Mouse (Mus musculus): ENCODE measurements around the gene Cep55. TPM values are rescaled to one million over a fixed set of nuclear protein-coding genes. Genes with fewer than 3 reads are reported as not detected.

Gene Cep55
- polyA plus RNA-seq, 1 experiment from 2014 or later = 1.9 TPM

GRCm38 (mm10) chr19:38096858-38097758, 42.3 kb downstream of the Cep55 start, which contains the start of gene Ffar4:
Ffar4 (plus strand) TSS chr19:38097071.
- Histone ChIP-seq H3K4me2 (replicated peaks; ENCODE audit: low read depth, low read length) (peak within 1 kb of the TSS; percentile 49), H3K4me3 (ENCODE audit: low read depth, low read length) (peak within 1 kb of the TSS; percentile 20), H3K9me3 (ENCODE audit: low read length) (no peaks in the 10 kb centered on the region), H3K9ac (replicated peaks; ENCODE audit: low read depth) (no peak within 1 kb of the TSS), H3K36me3 (ENCODE audit: insufficient read depth, low read length) (no peaks in the 10 kb centered on the region), H3K27me3 (replicated peaks; ENCODE audit: insufficient read depth, low read length) (peaks cover 17% of the 10 kb centered on the region), H3K27ac (ENCODE audit: low read length) (no peak within 1 kb of the TSS), H3K4me1 (ENCODE audit: insufficient read depth, low read depth, low read length) (no peaks in the 10 kb centered on the region)
- ATAC-seq (peak; percentile 81), DNase-seq (ENCODE audit: low spot score) (peak; percentile 64)
- no peak for TF ChIP-seq CTCF (IDR thresholded peaks at IDR 0.05)
- no peak for TF ChIP-seq EP300 (IDR thresholded peaks at IDR 0.05)
- WGBS = under 1% methylated on average over 76 of the region's 77 CpGs

DNA sequence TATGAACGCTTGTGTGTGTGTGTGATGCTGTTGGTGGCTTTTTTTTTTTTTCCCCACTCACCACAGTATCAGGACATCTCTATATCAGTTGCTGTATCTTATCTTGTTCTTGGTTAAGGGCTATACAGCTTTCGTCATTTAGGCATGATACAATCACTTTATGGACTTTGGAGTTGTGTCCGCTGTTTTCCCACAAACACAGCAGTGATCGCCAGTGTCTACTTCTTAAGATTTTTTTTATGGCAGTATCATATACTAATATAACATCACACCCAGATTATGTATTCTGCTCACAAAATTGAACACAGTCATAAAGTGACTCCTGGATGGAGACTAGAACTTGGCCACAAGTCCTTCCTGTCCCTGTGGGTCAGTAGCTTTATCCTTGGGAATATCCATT, 53.1 kb downstream of the Cep55 start:
- Histone ChIP-seq H3K27ac (ENCODE audit: low read length) (no peak overlapping the region), H3K27me3 (replicated peaks; ENCODE audit: insufficient read depth, low read length) (no peaks in the 10 kb centered on the region), H3K9ac (replicated peaks; ENCODE audit: low read depth) (no peak overlapping the region), H3K36me3 (ENCODE audit: insufficient read depth, low read length) (no peaks in the 10 kb centered on the region), H3K4me1 (ENCODE audit: insufficient read depth, low read depth, low read length) (no peaks in the 10 kb centered on the region), H3K4me2 (replicated peaks; ENCODE audit: low read depth, low read length) (no peak overlapping the region), H3K4me3 (ENCODE audit: low read depth, low read length) (no peak overlapping the region), H3K9me3 (ENCODE audit: low read length) (no peaks in the 10 kb centered on the region)
- TF ChIP-seq EP300 (IDR thresholded peaks at IDR 0.05) = no peak
- no peak for TF ChIP-seq CTCF (IDR thresholded peaks at IDR 0.05)
- ATAC-seq (no peak), DNase-seq (ENCODE audit: low spot score) (no peak)
- 87% methylated on average over 4 of the region's 4 CpGs for WGBS

DNA sequence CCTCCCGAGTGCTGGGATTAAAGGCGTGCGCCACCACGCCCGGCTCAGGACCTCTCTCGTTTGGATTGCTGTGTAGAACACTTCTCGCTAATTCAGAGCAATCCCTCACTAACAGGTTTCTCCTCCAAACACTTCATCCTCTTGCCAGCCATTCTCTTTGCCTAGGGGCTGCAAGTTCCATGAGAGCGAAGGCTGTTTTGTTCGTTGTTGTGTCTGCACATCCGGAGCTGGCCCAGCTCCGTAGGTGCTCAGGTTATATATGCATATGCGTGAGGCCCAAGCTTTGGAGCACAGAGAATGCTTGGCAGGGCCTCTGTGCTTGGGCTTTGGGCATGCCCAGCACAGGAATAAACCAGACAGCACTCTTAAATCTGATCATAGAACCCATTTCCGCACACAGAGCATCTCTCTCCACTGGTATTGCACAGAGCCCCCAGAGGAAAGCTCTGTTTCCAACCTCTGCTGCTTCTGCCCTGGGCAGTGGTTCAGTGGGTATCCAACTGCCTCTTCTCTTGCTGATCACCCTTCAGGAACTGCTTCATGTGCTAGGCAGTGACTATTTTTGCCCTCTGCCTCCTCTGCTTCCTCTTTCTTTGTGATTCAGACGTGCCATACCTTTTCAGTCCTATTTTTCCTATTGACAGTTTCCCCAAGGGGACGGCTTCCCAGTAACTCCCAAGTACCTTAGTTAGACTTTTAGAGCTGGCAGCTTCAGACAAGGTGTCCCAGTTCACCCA, 54.9 kb downstream of the Cep55 start:
- ATAC-seq (no peak), DNase-seq (ENCODE audit: low spot score) (no peak)
- H3K4me2 ChIP-seq (replicated peaks; ENCODE audit: low read depth, low read length) = no peak overlapping the region
- WGBS = 89% methylated on average over 15 of the region's 15 CpGs
- H3K4me1 ChIP-seq (ENCODE audit: insufficient read depth, low read depth, low read length) = no peaks in the 10 kb centered on the region
- no peak overlapping the region for H3K27ac ChIP-seq (ENCODE audit: low read length)
- H3K9ac ChIP-seq (replicated peaks; ENCODE audit: low read depth) = no peak overlapping the region
- H3K27me3 ChIP-seq (replicated peaks; ENCODE audit: insufficient read depth, low read length) = no peaks in the 10 kb centered on the region
- no peaks in the 10 kb centered on the region for H3K9me3 ChIP-seq (ENCODE audit: low read length)
- H3K36me3 ChIP-seq (ENCODE audit: insufficient read depth, low read length) = no peaks in the 10 kb centered on the region
- H3K4me3 ChIP-seq (ENCODE audit: low read depth, low read length) = no peak overlapping the region
- TF ChIP-seq CTCF (IDR thresholded peaks at IDR 0.05) = no peak
- TF ChIP-seq EP300 (IDR thresholded peaks at IDR 0.05) = no peak

DNA sequence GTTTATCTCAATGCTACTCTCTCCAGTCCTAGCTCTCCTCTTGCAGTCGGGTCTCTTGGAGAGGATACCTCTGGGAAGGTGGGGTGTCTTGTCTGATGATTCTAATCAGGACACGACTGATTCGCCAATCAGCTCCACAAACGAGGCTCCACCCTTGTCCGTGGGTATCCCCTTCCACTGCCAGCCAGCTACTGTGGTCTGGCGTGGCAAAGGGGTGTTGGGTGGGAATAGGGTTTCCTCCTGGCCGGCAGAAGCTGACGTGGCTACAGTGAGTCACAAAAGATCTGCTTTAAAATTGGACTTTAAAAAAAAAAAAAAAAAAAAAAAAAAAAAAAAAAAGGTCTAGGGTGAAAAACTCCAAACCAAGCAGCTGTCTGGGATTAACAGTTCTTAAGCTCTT, 56.2 kb downstream of the Cep55 start:
- Histone ChIP-seq H3K4me1 (ENCODE audit: insufficient read depth, low read depth, low read length) (no peaks in the 10 kb centered on the region), H3K27ac (ENCODE audit: low read length) (no peak overlapping the region), H3K9me3 (ENCODE audit: low read length) (no peaks in the 10 kb centered on the region), H3K27me3 (replicated peaks; ENCODE audit: insufficient read depth, low read length) (no peaks in the 10 kb centered on the region), H3K4me2 (replicated peaks; ENCODE audit: low read depth, low read length) (no peak overlapping the region), H3K36me3 (ENCODE audit: insufficient read depth, low read length) (no peaks in the 10 kb centered on the region), H3K4me3 (ENCODE audit: low read depth, low read length) (no peak overlapping the region), H3K9ac (replicated peaks; ENCODE audit: low read depth) (no peak overlapping the region)
- TF ChIP-seq CTCF (IDR thresholded peaks at IDR 0.05) (no peak), EP300 (IDR thresholded peaks at IDR 0.05) (no peak)
- 73% methylated on average over 8 of the region's 8 CpGs for WGBS
- ATAC-seq (no peak), DNase-seq (ENCODE audit: low spot score) (no peak)

DNA sequence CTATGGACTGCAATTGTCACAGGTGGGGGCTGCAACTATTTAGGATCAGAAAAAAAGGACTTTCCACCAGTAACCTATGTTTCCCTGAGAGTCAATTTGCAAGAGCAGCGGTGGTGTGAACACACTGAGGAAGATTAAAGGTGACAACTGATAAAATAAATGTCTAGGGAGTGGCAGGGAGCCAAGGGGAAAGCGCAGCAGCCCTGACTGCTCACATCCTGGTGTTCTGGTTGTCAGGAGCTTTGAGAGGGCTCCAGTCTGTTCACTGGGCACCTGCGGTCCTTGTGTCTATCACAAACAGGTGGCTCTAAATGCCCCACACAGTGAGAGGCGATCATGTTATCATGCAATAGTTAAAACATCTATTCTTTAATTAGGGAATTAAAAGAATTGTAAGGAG, 57.8 kb downstream of the Cep55 start:
- WGBS = 45% methylated on average over 4 of the region's 4 CpGs

GRCm38 (mm10) chr19:38114834-38115491, 60.2 kb downstream of the Cep55 start:
- DNase-seq (ENCODE audit: low spot score) = no peak
- Histone ChIP-seq H3K9ac (replicated peaks; ENCODE audit: low read depth) (no peak overlapping the region), H3K27ac (ENCODE audit: low read length) (no peak overlapping the region), H3K36me3 (ENCODE audit: insufficient read depth, low read length) (no peaks in the 10 kb centered on the region), H3K9me3 (ENCODE audit: low read length) (no peaks in the 10 kb centered on the region), H3K4me1 (ENCODE audit: insufficient read depth, low read depth, low read length) (no peaks in the 10 kb centered on the region), H3K27me3 (replicated peaks; ENCODE audit: insufficient read depth, low read length) (no peaks in the 10 kb centered on the region), H3K4me2 (replicated peaks; ENCODE audit: low read depth, low read length) (no peak overlapping the region), H3K4me3 (ENCODE audit: low read depth, low read length) (no peak overlapping the region)
- no peak for TF ChIP-seq CTCF (IDR thresholded peaks at IDR 0.05)
- TF ChIP-seq EP300 (IDR thresholded peaks at IDR 0.05) = no peak
- ATAC-seq = no peak
- WGBS = 90% methylated on average over 7 of the region's 7 CpGs

More for the DNA sequence above, 57.8 kb downstream of the Cep55 start:
- DNase-seq (ENCODE audit: low spot score) = no peak
- no peaks in the 10 kb centered on the region for H3K36me3 ChIP-seq (ENCODE audit: insufficient read depth, low read length)
- TF ChIP-seq EP300 (IDR thresholded peaks at IDR 0.05) (no peak), CTCF (IDR thresholded peaks at IDR 0.05) (no peak)
- no peak overlapping the region for H3K27ac ChIP-seq (ENCODE audit: low read length)
- H3K4me3 ChIP-seq (ENCODE audit: low read depth, low read length) = no peak overlapping the region
- H3K9me3 ChIP-seq (ENCODE audit: low read length) = no peaks in the 10 kb centered on the region
- no peaks in the 10 kb centered on the region for H3K27me3 ChIP-seq (replicated peaks; ENCODE audit: insufficient read depth, low read length)
- H3K4me1 ChIP-seq (ENCODE audit: insufficient read depth, low read depth, low read length) = no peaks in the 10 kb centered on the region
- ATAC-seq = no peak
- H3K9ac ChIP-seq (replicated peaks; ENCODE audit: low read depth) = no peak overlapping the region
- no peak overlapping the region for H3K4me2 ChIP-seq (replicated peaks; ENCODE audit: low read depth, low read length)
